11 mouse cellular contexts compared by ENCODE assay signal in the genomic region with DNA sequence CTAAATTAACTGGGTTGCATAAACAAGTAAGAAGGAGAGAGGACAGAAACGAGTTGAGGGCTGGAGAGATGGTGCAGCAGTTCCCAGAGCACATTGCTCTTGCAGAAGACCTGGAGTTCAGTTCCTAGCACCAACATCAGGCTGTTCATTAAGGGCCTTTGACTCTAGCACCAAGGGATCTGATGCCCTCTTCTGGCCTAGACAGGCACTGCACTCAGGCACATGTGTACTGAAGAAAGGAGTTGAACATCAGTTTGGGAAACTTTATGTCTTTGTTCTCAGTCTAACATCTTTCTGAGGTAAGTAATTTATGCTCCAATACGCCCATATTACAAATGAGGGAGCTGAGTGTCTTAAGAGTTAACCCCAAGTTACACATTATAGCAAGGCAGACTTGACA.
DNase-seq lines count a peak whose midpoint lies in the region; ATAC-seq and TF ChIP-seq lines count a peak whose summit lies in the region.
"Had no signal": no experiment of that assay in that cellular context is flagged by ENCODE, and none has a peak within 500 bp of the region (broad histone marks: within the 10 kb centered on the region; RNA-seq: fewer than 3 reads in every experiment).

No protein-coding gene starts in this region.

- H3K9ac ChIP-seq in kidney, embryonic 14.5 days (ENCODE audit: low read depth, low read length), result no peak overlapping the region
- no peak overlapping the region for H3K9ac ChIP-seq in ES-Bruce4 (ENCODE audit: low read depth, poor library complexity, severe bottlenecking)
- H3K9ac ChIP-seq: neural tube, embryonic 12.5 days; stomach, embryonic 15.5 days had no signal

- H3K27me3 ChIP-seq in kidney, adult 2 months (replicated peaks; ENCODE audit: control insufficient read depth, insufficient read depth, low read length), result no peaks in the 10 kb centered on the region
- H3K27me3 ChIP-seq in kidney, embryonic 14.5 days (ENCODE audit: control insufficient read depth, insufficient read depth, low read length), result no peaks in the 10 kb centered on the region
- H3K27me3 ChIP-seq in ES-Bruce4 (ENCODE audit: control insufficient read depth, insufficient read depth, low read length, poor library complexity, severe bottlenecking), result no peaks in the 10 kb centered on the region
- H3K27me3 ChIP-seq: neural tube, embryonic 12.5 days; stomach, embryonic 15.5 days had no signal

- 81% methylated on average over 2 of the region's 2 CpGs for WGBS in kidney, adult 2 months
- WGBS in kidney, embryonic 14.5 days, result 74% methylated on average over 2 of the region's 2 CpGs

- H3K4me1 ChIP-seq in kidney, adult 2 months (ENCODE audit: control insufficient read depth, insufficient read depth, low read length), result no peaks in the 10 kb centered on the region
- no peaks in the 10 kb centered on the region for H3K4me1 ChIP-seq in kidney, embryonic 14.5 days (ENCODE audit: control insufficient read depth, insufficient read depth, low read length)
- no peaks in the 10 kb centered on the region for H3K4me1 ChIP-seq in ES-Bruce4 (ENCODE audit: control insufficient read depth, insufficient read depth, low read length)
- H3K4me1 ChIP-seq: neural tube, embryonic 12.5 days; stomach, embryonic 15.5 days had no signal

- H3K4me2 ChIP-seq in kidney, embryonic 14.5 days (replicated peaks; ENCODE audit: low read depth, low read length), result no peak overlapping the region
- H3K4me2 ChIP-seq: neural tube, embryonic 12.5 days; stomach, embryonic 15.5 days had no signal

- no peaks in the 10 kb centered on the region for H3K9me3 ChIP-seq in kidney, embryonic 14.5 days (ENCODE audit: control insufficient read depth, low read length)
- no peaks in the 10 kb centered on the region for H3K9me3 ChIP-seq in ES-Bruce4 (replicated peaks; ENCODE audit: control insufficient read depth, insufficient read depth, low read length, poor library complexity, severe bottlenecking)
- H3K9me3 ChIP-seq: neural tube, embryonic 12.5 days; stomach, embryonic 15.5 days had no signal

- no peak overlapping the region for H3K4me3 ChIP-seq in kidney, adult 2 months (ENCODE audit: insufficient read depth, low read depth, low read length)
- H3K4me3 ChIP-seq in kidney, embryonic 14.5 days (ENCODE audit: low read length), result no peak overlapping the region
- H3K4me3 ChIP-seq in ES-Bruce4 (ENCODE audit: low read depth, low read length), result no peak overlapping the region
- H3K4me3 ChIP-seq: neural tube, embryonic 12.5 days; stomach, embryonic 15.5 days had no signal

- ATAC-seq in kidney, embryonic 14.5 days (ENCODE audit: low FRiP score, low TSS enrichment), result no peak
- ATAC-seq in monocyte, adult 5-6 weeks (replicated peaks; ENCODE audit: insufficient number of reproducible peaks, low FRiP score, low TSS enrichment, poor library complexity, severe bottlenecking), result no peak

- TF ChIP-seq EP300 in ES-Bruce4 (IDR thresholded peaks at IDR 0.05; ENCODE audit: insufficient read depth, low read depth, low read length), result no peak

- no peaks in the 10 kb centered on the region for H3K36me3 ChIP-seq in kidney, adult 2 months (ENCODE audit: control insufficient read depth, insufficient read depth, low read length)
- no peaks in the 10 kb centered on the region for H3K36me3 ChIP-seq in kidney, embryonic 14.5 days (ENCODE audit: control insufficient read depth, insufficient read depth, low read length)
- no peaks in the 10 kb centered on the region for H3K36me3 ChIP-seq in ES-Bruce4 (ENCODE audit: control insufficient read depth, insufficient read depth, low read length, poor library complexity, severe bottlenecking)
- H3K36me3 ChIP-seq: neural tube, embryonic 12.5 days; stomach, embryonic 15.5 days had no signal

- no peak overlapping the region for H3K27ac ChIP-seq in kidney, adult 2 months (ENCODE audit: insufficient read depth, low read depth, low read length)
- H3K27ac ChIP-seq in kidney, embryonic 14.5 days (ENCODE audit: low read depth, low read length), result no peak overlapping the region
- no peak overlapping the region for H3K27ac ChIP-seq in ES-Bruce4 (ENCODE audit: insufficient read depth, low read length)
- H3K27ac ChIP-seq: neural tube, embryonic 12.5 days; stomach, embryonic 15.5 days had no signal

- no peak for TF ChIP-seq POLR2A in kidney, adult 2 months (IDR thresholded peaks at IDR 0.05; ENCODE audit: low read depth, low read length)
- TF ChIP-seq POLR2A in ES-Bruce4 (IDR thresholded peaks at IDR 0.05; ENCODE audit: insufficient read depth, low read length), result no peak

- DNase-seq in kidney, adult 2 months, result peak; percentile 14
- peak; percentile 31 for DNase-seq in A20 (ENCODE audit: low read depth, low spot score)
- peak; percentile 12 for DNase-seq in forelimb bud, embryonic 11.5 days (ENCODE audit: low read depth, low spot score)
- no peak for DNase-seq in urinary bladder, adult 2 months (ENCODE audit: low spot score)
- DNase-seq: cerebellum, postnatal 36 days; heart, adult 18-20 months had no signal

- peak; percentile 45 for TF ChIP-seq CTCF in kidney, adult 2 months (conservative IDR thresholded peaks at IDR 0.05; ENCODE audit: insufficient read depth, insufficient read length, low read depth, low read length)
- peak; percentile 79 for TF ChIP-seq CTCF in ES-Bruce4 (IDR thresholded peaks at IDR 0.05; ENCODE audit: low read depth, low read length)
